Comparison of ENCODE assay signal across 8 mouse cellular contexts in genomic region chr13:104517638-104518311, GRCm38 (mm10).
DNase-seq lines count a peak whose midpoint lies in the region; ATAC-seq and TF ChIP-seq lines count a peak whose summit lies in the region.

No protein-coding gene starts in this region.

- peak overlapping the region; percentile 56 for H3K9ac ChIP-seq in forebrain, postnatal 0 days
- no peak overlapping the region for H3K9ac ChIP-seq in liver, embryonic 15.5 days

- H3K27ac ChIP-seq in gastrocnemius, adult 2 months, result peak overlapping the region; percentile 72
- peak overlapping the region; percentile 91 for H3K27ac ChIP-seq in forebrain, postnatal 0 days (ENCODE audit: low read depth, low read length)
- H3K27ac ChIP-seq in liver, embryonic 15.5 days (replicated peaks), result no peak overlapping the region

- no peak for DNase-seq in gastrocnemius, adult 2 months
- no peak for DNase-seq in gastrocnemius, adult 8-10 months (ENCODE audit: low spot score in 2 of 2)
- no peak for DNase-seq in forebrain, postnatal 0 days
- DNase-seq in spleen, postnatal 10 days (ENCODE audit: low spot score in 2 of 2), result no peak
- no peak for DNase-seq in cerebellum, postnatal 10 days
- DNase-seq in right cerebral cortex, adult 18-20 months, result no peak

- intact Hi-C loops in gastrocnemius, adult 2 months (cut with DNase I), result no loop called here

- peak overlapping the region; percentile 61 for H3K4me3 ChIP-seq in gastrocnemius, adult 2 months
- H3K4me3 ChIP-seq in E14TG2a.4 (replicated peaks; ENCODE audit: low read length), result peak overlapping the region; percentile 73
- H3K4me3 ChIP-seq in forebrain, postnatal 0 days (ENCODE audit: low read depth, low read length), result peak overlapping the region; percentile 31
- no peak overlapping the region for H3K4me3 ChIP-seq in liver, embryonic 15.5 days (replicated peaks)

- H3K4me2 ChIP-seq in forebrain, postnatal 0 days (ENCODE audit: low read depth), result peak overlapping the region; percentile 59
- H3K4me2 ChIP-seq in liver, embryonic 15.5 days, result peak overlapping the region; percentile 41

- no peaks in the 10 kb centered on the region for H3K27me3 ChIP-seq in E14TG2a.4 (ENCODE audit: insufficient read depth, low read length)
- H3K27me3 ChIP-seq in forebrain, postnatal 0 days (ENCODE audit: insufficient read depth, low read length), result no peaks in the 10 kb centered on the region
- H3K27me3 ChIP-seq in liver, embryonic 15.5 days, result no peaks in the 10 kb centered on the region

- peaks cover 13% of the 10 kb centered on the region for H3K9me3 ChIP-seq in E14TG2a.4 (ENCODE audit: low read length)
- no peaks in the 10 kb centered on the region for H3K9me3 ChIP-seq in forebrain, postnatal 0 days (ENCODE audit: low read length)
- no peaks in the 10 kb centered on the region for H3K9me3 ChIP-seq in liver, embryonic 15.5 days (replicated peaks)

- 48% methylated on average over 15 of the region's 15 CpGs for WGBS in forebrain, postnatal 0 days
- WGBS in liver, embryonic 15.5 days (ENCODE audit: insufficient replicate concordance), result 67% methylated on average over 15 of the region's 15 CpGs

- peak; percentile 7 for ATAC-seq in forebrain, postnatal 0 days
- no peak for ATAC-seq in liver, embryonic 15.5 days (ENCODE audit: insufficient read depth)

- H3K4me1 ChIP-seq in E14TG2a.4 (replicated peaks; ENCODE audit: low read depth, low read length), result peaks cover 17% of the 10 kb centered on the region
- peaks cover 10% of the 10 kb centered on the region; the same call in 1 of the 2 replicates for H3K4me1 ChIP-seq in forebrain, postnatal 0 days (ENCODE audit: insufficient read depth)
- H3K4me1 ChIP-seq in liver, embryonic 15.5 days (replicated peaks), result no peaks in the 10 kb centered on the region

- TF ChIP-seq CTCF in gastrocnemius, adult 2 months (IDR thresholded peaks at IDR 0.05), result no peak
- TF ChIP-seq CTCF in E14TG2a.4 (conservative IDR thresholded peaks at IDR 0.05; ENCODE audit: low read length), result no peak
- TF ChIP-seq CTCF in forebrain, postnatal 0 days (IDR thresholded peaks at IDR 0.05; ENCODE audit: low read depth), result 0 out of 2 replicates have a peak, but pooled peaks have one; percentile 25

- H3K36me3 ChIP-seq in E14TG2a.4 (ENCODE audit: insufficient read depth, low read length), result no peaks in the 10 kb centered on the region
- H3K36me3 ChIP-seq in forebrain, postnatal 0 days (ENCODE audit: insufficient read depth), result no peaks in the 10 kb centered on the region
- no peaks in the 10 kb centered on the region for H3K36me3 ChIP-seq in liver, embryonic 15.5 days (replicated peaks)
